Mouse (Mus musculus): Measurements from ENCODE around the gene Yipf1.

DNA sequence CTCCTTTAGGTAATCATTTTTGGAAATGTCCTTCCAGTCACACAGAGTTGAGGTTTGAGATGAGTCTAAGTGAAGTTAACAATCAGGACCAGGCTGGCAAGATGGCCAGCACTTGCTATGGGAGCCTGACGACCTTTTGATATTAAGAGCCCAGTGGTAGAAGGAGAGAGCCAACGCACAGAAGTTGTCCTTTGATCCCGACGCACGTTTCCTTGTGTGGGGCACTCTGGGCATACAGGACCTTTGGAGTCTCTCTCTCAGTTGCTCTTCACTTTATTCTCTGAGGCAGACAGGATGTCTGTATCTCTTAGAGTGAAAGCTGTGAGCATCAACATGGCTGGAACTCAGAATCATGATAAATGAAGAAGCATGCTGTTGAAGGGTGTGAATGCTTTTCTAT is 23.3 kb downstream of the Yipf1 start:
- TF ChIP-seq CTCF (IDR thresholded peaks at IDR 0.05; ENCODE audit: low read depth) (no peak), EP300 (IDR thresholded peaks at IDR 0.05; ENCODE audit: low read depth) (no peak)

Measured in liver, postnatal 0 days (tissue).